Mouse (Mus musculus) lung, postnatal 0 days (tissue): ENCODE measurements around the gene Hepacam.

ENCODE experiments used
- CTCF ChIP-seq: IDR thresholded peaks from 2 replicates; pipeline ENCODE4 v1.5.1; 2016; ENCODE audit warnings: antibody characterized with exemption, mild to moderate bottlenecking
- EP300 ChIP-seq: IDR thresholded peaks from 2 replicates; pipeline ENCODE4 v1.6.1; 2016; ENCODE audit warnings: antibody characterized with exemption, mild to moderate bottlenecking, control low read depth

DNA sequence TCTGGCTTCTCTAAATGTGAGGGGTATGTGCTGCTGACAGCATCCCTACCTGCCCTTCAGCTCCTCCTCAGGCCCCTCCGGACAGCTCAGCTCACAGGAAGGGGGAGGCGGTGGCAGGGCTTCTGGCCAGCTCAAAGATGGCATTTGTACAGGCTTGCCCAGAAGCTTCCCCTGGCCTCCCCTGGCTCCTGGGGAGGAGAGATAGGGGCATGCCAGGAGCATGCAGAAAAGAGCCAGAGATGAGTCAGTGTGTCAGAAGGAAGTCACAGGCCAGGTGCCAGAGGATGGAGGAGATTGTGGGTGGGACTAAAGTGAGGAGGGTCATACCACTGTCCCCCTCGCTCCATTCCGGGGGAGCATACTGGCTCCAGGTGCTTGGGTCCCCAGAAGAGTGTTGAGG is 51.6 kb downstream of the Hepacam start:
- TF ChIP-seq CTCF = no peak
- TF ChIP-seq EP300 = no peak
